Mouse (Mus musculus): ENCODE data around the gene Tmem181a. TPM values are rescaled to one million over a fixed set of nuclear protein-coding genes. Genes with fewer than 3 reads are reported as not detected.
"Not testable (repeated sequence)": the region's sequence is repeated elsewhere in the genome, so short reads cannot be mapped to it uniquely, and the experiment has no call there.

Gene Tmem181a
- polyA plus RNA-seq, 1 experiment from 2014 or later: 19.8 TPM

GRCm38 (mm10) chr17:6314493-6314892 lies 57.8 kb downstream of the Tmem181a start:
- not testable (repeated sequence) for H3K36me3 ChIP-seq (ENCODE audit: control insufficient read depth, insufficient read depth, low read length); ATAC-seq (ENCODE audit: low read depth); H3K4me1 ChIP-seq (ENCODE audit: control insufficient read depth, insufficient read depth, low read length); H3K4me2 ChIP-seq (ENCODE audit: low read depth, low read length); H3K9me3 ChIP-seq (ENCODE audit: control insufficient read depth, low read length); DNase-seq (ENCODE audit: low spot score); H3K27ac ChIP-seq (replicated peaks; ENCODE audit: low read depth, low read length); H3K4me3 ChIP-seq (ENCODE audit: low read depth, low read length); H3K9ac ChIP-seq (ENCODE audit: low read depth, low read length); H3K27me3 ChIP-seq (replicated peaks; ENCODE audit: control insufficient read depth, insufficient read depth, low read length)
- WGBS: 63% methylated on average over 2 of the region's 3 CpGs

DNA sequence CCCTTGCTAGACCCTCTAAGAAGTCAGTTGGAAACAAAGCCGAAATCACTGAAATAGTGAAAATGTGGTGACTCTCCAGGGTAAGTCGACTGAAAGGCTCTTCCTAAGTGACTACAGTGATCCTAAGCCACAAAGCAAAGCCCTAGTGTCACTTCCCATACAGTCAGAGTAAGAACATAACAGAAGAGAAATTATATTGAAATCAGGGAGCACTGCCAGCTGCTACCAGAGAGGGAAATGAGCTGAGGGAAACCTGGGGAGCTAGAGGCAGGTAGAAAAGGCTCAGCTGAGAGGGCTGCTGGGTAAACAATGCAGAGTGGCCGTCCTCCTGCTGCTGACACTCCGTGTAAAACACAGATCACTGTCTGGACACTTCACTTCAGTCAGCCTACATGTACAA lies 59.0 kb downstream of the Tmem181a start:
- not testable (repeated sequence) for DNase-seq (ENCODE audit: low spot score); H3K4me3 ChIP-seq (ENCODE audit: low read depth, low read length); ATAC-seq (ENCODE audit: low read depth); H3K9ac ChIP-seq (ENCODE audit: low read depth, low read length); H3K4me2 ChIP-seq (ENCODE audit: low read depth, low read length); H3K4me1 ChIP-seq (ENCODE audit: control insufficient read depth, insufficient read depth, low read length); H3K27me3 ChIP-seq (replicated peaks; ENCODE audit: control insufficient read depth, insufficient read depth, low read length); H3K36me3 ChIP-seq (ENCODE audit: control insufficient read depth, insufficient read depth, low read length); H3K27ac ChIP-seq (replicated peaks; ENCODE audit: low read depth, low read length); H3K9me3 ChIP-seq (ENCODE audit: control insufficient read depth, low read length)
- no CpG with 5 or more reads among the region's 4 CpGs for WGBS

- 2% methylated on average over 31 of the region's 38 CpGs for WGBS
- H3K4me3 ChIP-seq (ENCODE audit: low read depth, low read length): peak overlapping the region; percentile 38
- H3K27me3 ChIP-seq (replicated peaks; ENCODE audit: control insufficient read depth, insufficient read depth, low read length); H3K4me1 ChIP-seq (ENCODE audit: control insufficient read depth, insufficient read depth, low read length); H3K27ac ChIP-seq (replicated peaks; ENCODE audit: low read depth, low read length); H3K9me3 ChIP-seq (ENCODE audit: control insufficient read depth, low read length); H3K36me3 ChIP-seq (ENCODE audit: control insufficient read depth, insufficient read depth, low read length): not testable (repeated sequence)
- peak overlapping the region; percentile 54 for H3K4me2 ChIP-seq (ENCODE audit: low read depth, low read length)
- DNase-seq (ENCODE audit: low spot score) (peak; percentile 15), ATAC-seq (ENCODE audit: low read depth) (peak; percentile 71)
- H3K9ac ChIP-seq (ENCODE audit: low read depth, low read length): peak overlapping the region; percentile 53
These were observed 59.9 kb downstream of the Tmem181a start for GRCm38 (mm10) chr17:6316379-6317126.

GRCm38 (mm10) chr17:6317339-6317985 lies 60.8 kb downstream of the Tmem181a start, which contains the start of gene Dynlt1a:
Dynlt1a (minus strand) TSS chr17:6317500.
- 11% methylated on average over 16 of the region's 23 CpGs for WGBS
- not testable (repeated sequence) for H3K27me3 ChIP-seq (replicated peaks; ENCODE audit: control insufficient read depth, insufficient read depth, low read length); H3K36me3 ChIP-seq (ENCODE audit: control insufficient read depth, insufficient read depth, low read length); H3K9me3 ChIP-seq (ENCODE audit: control insufficient read depth, low read length); H3K27ac ChIP-seq (replicated peaks; ENCODE audit: low read depth, low read length); H3K4me1 ChIP-seq (ENCODE audit: control insufficient read depth, insufficient read depth, low read length)
- Histone ChIP-seq H3K4me3 (ENCODE audit: low read depth, low read length) (peak within 1 kb of the TSS; percentile 38), H3K9ac (ENCODE audit: low read depth, low read length) (peak within 1 kb of the TSS; percentile 53), H3K4me2 (ENCODE audit: low read depth, low read length) (peak within 1 kb of the TSS; percentile 54)
- ATAC-seq (ENCODE audit: low read depth) (peak; percentile 89), DNase-seq (ENCODE audit: low spot score) (peak; percentile 90)

- 7% methylated on average over 5 of the region's 60 CpGs for WGBS
- H3K9ac ChIP-seq (ENCODE audit: low read depth, low read length); H3K36me3 ChIP-seq (ENCODE audit: control insufficient read depth, insufficient read depth, low read length); H3K4me2 ChIP-seq (ENCODE audit: low read depth, low read length); H3K9me3 ChIP-seq (ENCODE audit: control insufficient read depth, low read length); H3K4me1 ChIP-seq (ENCODE audit: control insufficient read depth, insufficient read depth, low read length); H3K4me3 ChIP-seq (ENCODE audit: low read depth, low read length); DNase-seq (ENCODE audit: low spot score); H3K27ac ChIP-seq (replicated peaks; ENCODE audit: low read depth, low read length); H3K27me3 ChIP-seq (replicated peaks; ENCODE audit: control insufficient read depth, insufficient read depth, low read length): not testable (repeated sequence)
- ATAC-seq (ENCODE audit: low read depth): peak; percentile 27
These were observed 64.6 kb downstream of the Tmem181a start for GRCm38 (mm10) chr17:6321081-6321777.

- no CpG with 5 or more reads among the region's 10 CpGs for WGBS
- not testable (repeated sequence) for H3K9ac ChIP-seq (ENCODE audit: low read depth, low read length); H3K27me3 ChIP-seq (replicated peaks; ENCODE audit: control insufficient read depth, insufficient read depth, low read length); H3K9me3 ChIP-seq (ENCODE audit: control insufficient read depth, low read length); DNase-seq (ENCODE audit: low spot score); H3K4me2 ChIP-seq (ENCODE audit: low read depth, low read length); H3K4me3 ChIP-seq (ENCODE audit: low read depth, low read length); H3K36me3 ChIP-seq (ENCODE audit: control insufficient read depth, insufficient read depth, low read length); H3K27ac ChIP-seq (replicated peaks; ENCODE audit: low read depth, low read length); H3K4me1 ChIP-seq (ENCODE audit: control insufficient read depth, insufficient read depth, low read length)
- ATAC-seq (ENCODE audit: low read depth): peak; percentile 23; the same call in 1 of the 2 replicates
These were observed 65.1 kb downstream of the Tmem181a start for GRCm38 (mm10) chr17:6321778-6322101.

DNA sequence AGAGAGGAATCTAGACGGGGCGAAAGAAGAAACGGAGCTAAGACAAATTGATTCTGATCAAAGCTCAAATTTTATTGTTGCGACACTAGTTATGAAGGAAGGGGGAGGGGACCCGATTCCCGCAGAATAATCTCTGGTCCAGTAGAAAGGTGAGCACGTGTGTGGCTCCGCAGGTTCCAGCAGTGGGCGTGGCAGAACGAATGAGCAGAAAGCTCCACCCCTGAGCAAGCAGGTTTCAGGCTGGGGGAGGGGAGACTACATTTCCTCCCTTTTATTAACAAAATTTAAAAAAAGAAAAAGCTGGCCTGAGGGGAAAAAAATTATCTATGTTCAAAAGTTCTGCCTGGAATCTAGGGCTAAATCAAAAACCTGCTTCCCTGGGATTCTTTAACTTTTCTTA lies 68.4 kb downstream of the Tmem181a start:
- not testable (repeated sequence) for DNase-seq (ENCODE audit: low spot score); H3K4me3 ChIP-seq (ENCODE audit: low read depth, low read length); H3K27me3 ChIP-seq (replicated peaks; ENCODE audit: control insufficient read depth, insufficient read depth, low read length); ATAC-seq (ENCODE audit: low read depth); H3K4me1 ChIP-seq (ENCODE audit: control insufficient read depth, insufficient read depth, low read length); H3K9ac ChIP-seq (ENCODE audit: low read depth, low read length); H3K9me3 ChIP-seq (ENCODE audit: control insufficient read depth, low read length); H3K4me2 ChIP-seq (ENCODE audit: low read depth, low read length); H3K27ac ChIP-seq (replicated peaks; ENCODE audit: low read depth, low read length); H3K36me3 ChIP-seq (ENCODE audit: control insufficient read depth, insufficient read depth, low read length)
- 66% methylated on average over 10 of the region's 10 CpGs for WGBS

DNA sequence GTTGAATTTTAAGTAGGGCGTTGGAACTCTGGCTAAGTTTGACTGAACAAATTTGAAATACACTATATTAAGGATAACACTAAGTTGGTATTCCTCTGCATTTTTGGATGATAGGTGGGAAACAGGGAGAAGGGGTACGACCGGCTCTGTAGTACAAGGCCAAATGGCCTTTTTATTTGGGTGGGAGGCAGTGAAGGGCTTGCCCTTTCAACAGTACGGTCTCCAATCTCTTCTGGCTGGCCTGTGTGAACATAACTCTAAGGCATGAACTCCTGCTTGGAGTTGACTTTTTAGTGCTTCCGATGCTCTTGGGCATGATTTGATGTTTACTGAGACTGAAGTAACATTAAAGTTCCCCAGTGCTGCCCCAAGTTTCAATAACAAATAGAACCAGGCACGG lies 68.9 kb downstream of the Tmem181a start:
- ATAC-seq (ENCODE audit: low read depth); H3K9ac ChIP-seq (ENCODE audit: low read depth, low read length); H3K27me3 ChIP-seq (replicated peaks; ENCODE audit: control insufficient read depth, insufficient read depth, low read length); H3K36me3 ChIP-seq (ENCODE audit: control insufficient read depth, insufficient read depth, low read length); DNase-seq (ENCODE audit: low spot score); H3K4me1 ChIP-seq (ENCODE audit: control insufficient read depth, insufficient read depth, low read length); H3K4me3 ChIP-seq (ENCODE audit: low read depth, low read length); H3K4me2 ChIP-seq (ENCODE audit: low read depth, low read length); H3K9me3 ChIP-seq (ENCODE audit: control insufficient read depth, low read length); H3K27ac ChIP-seq (replicated peaks; ENCODE audit: low read depth, low read length): not testable (repeated sequence)
- 69% methylated on average over 6 of the region's 6 CpGs for WGBS

Measured in embryonic facial prominence, embryonic 14.5 days (tissue).